Mouse (Mus musculus): ENCODE measurements around the gene Cytl1.

The Cytl1 gene

GRCm38 (mm10) chr5:37735224-37735623 is at the start of gene Cytl1:
Cytl1 (plus strand) TSS chr5:37735519.
- no peak for DNase-seq (ENCODE audit: low read depth, low spot score)

GRCm38 (mm10) chr5:37692759-37693158 is 42.6 kb upstream of the Cytl1 start:
- no peak for DNase-seq (ENCODE audit: low read depth, low spot score)

GRCm38 (mm10) chr5:37695773-37696172 is 39.5 kb upstream of the Cytl1 start:
- no peak for DNase-seq (ENCODE audit: low read depth, low spot score)

- DNase-seq (ENCODE audit: low read depth, low spot score) = no peak
These were observed 38.0 kb upstream of the Cytl1 start for GRCm38 (mm10) chr5:37697286-37697685.

GRCm38 (mm10) chr5:37699757-37700156 is 35.6 kb upstream of the Cytl1 start:
- DNase-seq (ENCODE audit: low read depth, low spot score) = peak; percentile 36

- DNase-seq (ENCODE audit: low read depth, low spot score) = no peak
These were observed 30.4 kb upstream of the Cytl1 start for GRCm38 (mm10) chr5:37704962-37705361.

- DNase-seq (ENCODE audit: low read depth, low spot score) = no peak
These were observed 27.2 kb upstream of the Cytl1 start for GRCm38 (mm10) chr5:37708124-37708523.

GRCm38 (mm10) chr5:37709257-37709904 is 25.9 kb upstream of the Cytl1 start:
- DNase-seq (ENCODE audit: low read depth, low spot score) = no peak

- peak; percentile 70 for DNase-seq (ENCODE audit: low read depth, low spot score)
These were observed 18.6 kb upstream of the Cytl1 start, which contains the start of gene Stk32b for GRCm38 (mm10) chr5:37716505-37717372. Stk32b (minus strand) TSS chr5:37717171.

GRCm38 (mm10) chr5:37717384-37717963 is 17.8 kb upstream of the Cytl1 start:
- peak; percentile 56 for DNase-seq (ENCODE audit: low read depth, low spot score)

- DNase-seq (ENCODE audit: low read depth, low spot score) = no peak
These were observed 14.6 kb upstream of the Cytl1 start for GRCm38 (mm10) chr5:37720670-37721069.

GRCm38 (mm10) chr5:37725220-37725886 is 10.0 kb upstream of the Cytl1 start:
- DNase-seq (ENCODE audit: low read depth, low spot score) = no peak

- DNase-seq (ENCODE audit: low read depth, low spot score) = no peak
These were observed 4.5 kb upstream of the Cytl1 start for GRCm38 (mm10) chr5:37730781-37731180.

- no peak for DNase-seq (ENCODE audit: low read depth, low spot score)
These were observed 894 bp downstream of the Cytl1 start for GRCm38 (mm10) chr5:37736213-37736612.

- no peak for DNase-seq (ENCODE audit: low read depth, low spot score)
These were observed 8.8 kb downstream of the Cytl1 start for GRCm38 (mm10) chr5:37743889-37744707.

GRCm38 (mm10) chr5:37752027-37752967 is 17.0 kb downstream of the Cytl1 start:
- DNase-seq (ENCODE audit: low read depth, low spot score) = peak; percentile 75

GRCm38 (mm10) chr5:37753366-37753765 is 18.0 kb downstream of the Cytl1 start:
- no peak for DNase-seq (ENCODE audit: low read depth, low spot score)

GRCm38 (mm10) chr5:37762046-37762445 is 26.7 kb downstream of the Cytl1 start:
- no peak for DNase-seq (ENCODE audit: low read depth, low spot score)

- no peak for DNase-seq (ENCODE audit: low read depth, low spot score)
These were observed 30.5 kb downstream of the Cytl1 start for GRCm38 (mm10) chr5:37765851-37766250.

GRCm38 (mm10) chr5:37767231-37767630 is 31.9 kb downstream of the Cytl1 start:
- DNase-seq (ENCODE audit: low read depth, low spot score) = no peak
